Mouse (Mus musculus) hindbrain, embryonic 16.5 days (tissue): ENCODE measurements at regions not wholly inside any gene's neighbourhood (a gene's known extent, or its start where the extent isn't known, plus 50 kb on each side); places are given as distances from the start of the nearest gene placed in this dataset.
"Not testable (repeated sequence)": the region's sequence is repeated elsewhere in the genome, so short reads cannot be mapped to it uniquely, and the experiment has no call there.

Experiments used
- ATAC-seq: fragments of 200-750 bp; cut with Nextera tagmentation; 2 replicates; pipeline ENCODE4 v1.8.0; 2017; ENCODE audit warnings: moderate TSS enrichment, moderate library complexity
- H3K27ac ChIP-seq: fragments of 300-500 bp; sonication (generic); 2 replicates; pipeline ENCODE4 v1.5.1; 2014; ENCODE audit warnings: low read depth, mild to moderate bottlenecking, control low read depth, low read length, moderate library complexity
- H3K27me3 ChIP-seq: fragments of 300-500 bp; sonication (generic); replicated peaks from 2 replicates; pipeline ENCODE4 v1.6.1; 2014; ENCODE audit warnings: low read length; ENCODE audit not compliant: control insufficient read depth, insufficient read depth
- H3K36me3 ChIP-seq: fragments of 300-500 bp; sonication (generic); 2 replicates; pipeline ENCODE4 v1.6.1; 2014; ENCODE audit warnings: mild to moderate bottlenecking, low read length, moderate library complexity, mixed read lengths; ENCODE audit not compliant: control insufficient read depth, insufficient read depth
- H3K4me1 ChIP-seq: fragments of 300-500 bp; sonication (generic); 2 replicates; pipeline ENCODE4 v1.6.1; 2014; ENCODE audit warnings: low read depth, low read length; ENCODE audit not compliant: control insufficient read depth, insufficient read depth
- H3K4me2 ChIP-seq: fragments of 300-500 bp; sonication (generic); 2 replicates; pipeline ENCODE4 v1.6.1; 2014; ENCODE audit warnings: mild to moderate bottlenecking, low read length, control low read depth, moderate library complexity
- H3K4me3 ChIP-seq: fragments of 300-500 bp; sonication (generic); 2 replicates; pipeline ENCODE4 v1.5.1; 2014; ENCODE audit warnings: mild to moderate bottlenecking, low read length, control low read depth, moderate library complexity
- H3K9ac ChIP-seq: fragments of 300-500 bp; sonication (generic); 2 replicates; pipeline ENCODE4 v1.6.1; 2014; ENCODE audit warnings: low read depth, mild to moderate bottlenecking, control low read depth, low read length, moderate library complexity
- H3K9me3 ChIP-seq: fragments of 300-500 bp; sonication (generic); 2 replicates; pipeline ENCODE4 v1.6.1; 2014; ENCODE audit warnings: mild to moderate bottlenecking, low read length, moderate library complexity; ENCODE audit not compliant: control insufficient read depth
- WGBS: fragments of 180-500 bp; shearing (Covaris S2); extraction: QIAGEN DNeasy Blood & Tissue Kit; methylation state at CpG from one replicate; pipeline ENCODE4 v1.1.7; 2014; 5-methylcytosine and 5-hydroxymethylcytosine counted together

- H3K27ac ChIP-seq, H3K9me3 ChIP-seq, H3K9ac ChIP-seq, H3K4me2 ChIP-seq, H3K36me3 ChIP-seq, H3K4me1 ChIP-seq, H3K27me3 ChIP-seq: not testable (repeated sequence)
- peak overlapping the region; percentile 27; the same call in 1 of the 2 replicates for H3K4me3 ChIP-seq
- ATAC-seq, result peak; percentile 60; the same call in 1 of the 2 replicates
- no CpG with 5 or more reads among the region's 44 CpGs for WGBS
Observed at GRCm38 (mm10) chr12:23968968-23969367, 128.1 kb downstream of the 9030624G23Rik start.
